Mouse (Mus musculus) neural tube, embryonic 12.5 days (tissue): ENCODE measurements around the gene Spata48. TPM values are rescaled to one million over a fixed set of nuclear protein-coding genes. Genes with fewer than 3 reads are reported as not detected.

ENCODE experiments used
- ATAC-seq: fragments of 200-750 bp; cut with Nextera tagmentation; 2 replicates; pipeline ENCODE4 v1.8.0; 2017; ENCODE audit warnings: low read depth, mild to moderate bottlenecking, moderate TSS enrichment, moderate library complexity; ENCODE audit not compliant: low FRiP score
- H3K27ac ChIP-seq: fragments of 300-500 bp; sonication (generic); 2 replicates; pipeline ENCODE4 v1.5.1; 2016
- H3K27me3 ChIP-seq: fragments of 300-500 bp; sonication (generic); replicated peaks from 2 replicates; pipeline ENCODE4 v1.6.1; 2016; ENCODE audit warnings: mild to moderate bottlenecking
- H3K36me3 ChIP-seq: fragments of 300-500 bp; sonication (generic); 2 replicates; pipeline ENCODE4 v1.6.1; 2016; ENCODE audit warnings: mild to moderate bottlenecking
- H3K4me1 ChIP-seq: fragments of 300-500 bp; sonication (generic); 2 replicates; pipeline ENCODE4 v1.6.1; 2016
- H3K4me2 ChIP-seq: fragments of 300-500 bp; sonication (generic); replicated peaks from 2 replicates; pipeline ENCODE4 v1.6.1; 2016; ENCODE audit warnings: mild to moderate bottlenecking
- H3K4me3 ChIP-seq: fragments of 300-500 bp; sonication (generic); 2 replicates; pipeline ENCODE4 v1.5.1; 2016
- H3K9ac ChIP-seq: fragments of 300-500 bp; sonication (generic); 2 replicates; pipeline ENCODE4 v1.6.1; 2016; ENCODE audit warnings: mild to moderate bottlenecking
- H3K9me3 ChIP-seq: fragments of 300-500 bp; sonication (generic); 2 replicates; pipeline ENCODE4 v1.6.1; 2016; ENCODE audit warnings: mild to moderate bottlenecking
- WGBS: fragments of 180-500 bp; shearing (Covaris S2); methylation state at CpG from one replicate; pipeline ENCODE4 v1.1.7; 2016; 5-methylcytosine and 5-hydroxymethylcytosine counted together
- polyA plus RNA-seq: library from polyadenylated mRNA; unstranded; fragments of >200 nt; fragmentation: Nextera tagmentation; extraction: Ambion mirVana; gene quantifications from 2 replicates; pipeline ENCODE4 v1.2.1, GENCODE M21; 2016

Gene Spata48
- polyA plus RNA-seq, 1 experiment from 2014 or later, result 1.7 TPM

GRCm38 (mm10) chr11:11546903-11547511 is 85.1 kb downstream of the Spata48 start:
- WGBS, result 89% methylated on average over 7 of the region's 7 CpGs
- Histone ChIP-seq H3K9me3 (no peaks in the 10 kb centered on the region), H3K4me1 (no peaks in the 10 kb centered on the region), H3K4me3 (no peak overlapping the region), H3K4me2 (no peak overlapping the region), H3K9ac (no peak overlapping the region), H3K27ac (no peak overlapping the region), H3K27me3 (no peaks in the 10 kb centered on the region), H3K36me3 (no peaks in the 10 kb centered on the region)
- ATAC-seq, result no peak

GRCm38 (mm10) chr11:11547597-11548240 is 85.8 kb downstream of the Spata48 start:
- Histone ChIP-seq H3K4me1 (no peaks in the 10 kb centered on the region), H3K9me3 (no peaks in the 10 kb centered on the region), H3K27ac (no peak overlapping the region), H3K27me3 (no peaks in the 10 kb centered on the region), H3K36me3 (no peaks in the 10 kb centered on the region), H3K4me2 (no peak overlapping the region), H3K4me3 (no peak overlapping the region), H3K9ac (no peak overlapping the region)
- WGBS, result 73% methylated on average over 7 of the region's 7 CpGs
- no peak for ATAC-seq

- ATAC-seq, result no peak
- no peaks in the 10 kb centered on the region for H3K36me3 ChIP-seq
- H3K4me1 ChIP-seq, result no peaks in the 10 kb centered on the region
- no peak overlapping the region for H3K4me2 ChIP-seq
- no peak overlapping the region for H3K9ac ChIP-seq
- 77% methylated on average over 8 of the region's 8 CpGs for WGBS
- no peak overlapping the region for H3K4me3 ChIP-seq
- no peaks in the 10 kb centered on the region; the same call in 1 of the 2 replicates for H3K27me3 ChIP-seq
- H3K9me3 ChIP-seq, result no peaks in the 10 kb centered on the region
- no peak overlapping the region for H3K27ac ChIP-seq
Measured at GRCm38 (mm10) chr11:11555563-11555962, 93.7 kb downstream of the Spata48 start.

GRCm38 (mm10) chr11:11556186-11556585 is 94.3 kb downstream of the Spata48 start:
- Histone ChIP-seq H3K27ac (no peak overlapping the region), H3K4me3 (no peak overlapping the region), H3K27me3 (no peaks in the 10 kb centered on the region; the same call in 1 of the 2 replicates), H3K4me1 (no peaks in the 10 kb centered on the region), H3K9ac (no peak overlapping the region), H3K4me2 (no peak overlapping the region), H3K9me3 (no peaks in the 10 kb centered on the region), H3K36me3 (no peaks in the 10 kb centered on the region)
- WGBS, result 87% methylated on average over 1 of the region's 1 CpGs
- ATAC-seq, result no peak

GRCm38 (mm10) chr11:11557173-11557967 is 95.5 kb downstream of the Spata48 start:
- H3K27me3 ChIP-seq, result no peaks in the 10 kb centered on the region; the same call in 1 of the 2 replicates
- ATAC-seq, result no peak
- no peak overlapping the region for H3K4me3 ChIP-seq
- 49% methylated on average over 11 of the region's 11 CpGs for WGBS
- H3K9me3 ChIP-seq, result no peaks in the 10 kb centered on the region
- no peak overlapping the region for H3K9ac ChIP-seq
- H3K4me1 ChIP-seq, result no peaks in the 10 kb centered on the region
- no peak overlapping the region for H3K27ac ChIP-seq
- H3K36me3 ChIP-seq, result no peaks in the 10 kb centered on the region
- no peak overlapping the region for H3K4me2 ChIP-seq

- Histone ChIP-seq H3K9ac (no peak overlapping the region), H3K4me2 (no peak overlapping the region), H3K36me3 (no peaks in the 10 kb centered on the region), H3K27ac (no peak overlapping the region), H3K27me3 (no peaks in the 10 kb centered on the region; the same call in 1 of the 2 replicates), H3K4me1 (no peaks in the 10 kb centered on the region), H3K4me3 (no peak overlapping the region), H3K9me3 (no peaks in the 10 kb centered on the region)
- ATAC-seq, result no peak
- WGBS, result 84% methylated on average over 3 of the region's 3 CpGs
Measured at GRCm38 (mm10) chr11:11558662-11559061, 96.8 kb downstream of the Spata48 start.

GRCm38 (mm10) chr11:11559099-11559686 is 97.3 kb downstream of the Spata48 start:
- no peak overlapping the region for H3K4me2 ChIP-seq
- no peak overlapping the region for H3K4me3 ChIP-seq
- H3K36me3 ChIP-seq, result no peaks in the 10 kb centered on the region
- H3K27me3 ChIP-seq, result no peaks in the 10 kb centered on the region; the same call in 1 of the 2 replicates
- H3K27ac ChIP-seq, result no peak overlapping the region
- H3K9ac ChIP-seq, result no peak overlapping the region
- no peaks in the 10 kb centered on the region for H3K4me1 ChIP-seq
- 91% methylated on average over 7 of the region's 7 CpGs for WGBS
- no peak for ATAC-seq
- no peaks in the 10 kb centered on the region for H3K9me3 ChIP-seq

GRCm38 (mm10) chr11:11561118-11561517 is 99.2 kb downstream of the Spata48 start:
- WGBS, result 86% methylated on average over 6 of the region's 6 CpGs
- ATAC-seq, result no peak
- Histone ChIP-seq H3K9ac (no peak overlapping the region), H3K36me3 (no peaks in the 10 kb centered on the region), H3K4me2 (no peak overlapping the region), H3K9me3 (no peaks in the 10 kb centered on the region), H3K4me3 (no peak overlapping the region), H3K27ac (no peak overlapping the region), H3K4me1 (no peaks in the 10 kb centered on the region), H3K27me3 (no peaks in the 10 kb centered on the region; the same call in 1 of the 2 replicates)

GRCm38 (mm10) chr11:11564266-11565044 is 102.6 kb downstream of the Spata48 start:
- no peaks in the 10 kb centered on the region for H3K27me3 ChIP-seq
- ATAC-seq, result no peak
- H3K9me3 ChIP-seq, result no peaks in the 10 kb centered on the region
- no peaks in the 10 kb centered on the region for H3K36me3 ChIP-seq
- WGBS, result 88% methylated on average over 7 of the region's 7 CpGs
- H3K27ac ChIP-seq, result no peak overlapping the region
- H3K4me3 ChIP-seq, result no peak overlapping the region
- H3K4me2 ChIP-seq, result no peak overlapping the region
- H3K4me1 ChIP-seq, result no peaks in the 10 kb centered on the region
- H3K9ac ChIP-seq, result no peak overlapping the region
